Mouse (Mus musculus) yolk sac, embryonic 10.5 days (tissue): ENCODE measurements around the gene Polr2i.
A peak's percentile ranks its signal among the peaks of the same experiment; 100 is the strongest.
"Not testable (repeated sequence)": the region's sequence is repeated elsewhere in the genome, so short reads cannot be mapped to it uniquely, and the experiment has no call there.

Experiments
- DNase-seq: peaks from one replicate; pipeline ENCODE4 v3.0.0-alpha.2; 2017; ENCODE audit warnings: low spot score

Polr2i gene

GRCm38 (mm10) chr7:30231669-30232454 is at the start of gene Polr2i, which contains the start of gene Tbcb:
Gene Polr2i (plus strand): TSS chr7:30231948.
Gene Tbcb (minus strand): TSS chr7:30232272.
- peak; percentile 98 for DNase-seq

- not testable (repeated sequence) for DNase-seq
Measured at GRCm38 (mm10) chr7:30183189-30183588, 48.6 kb upstream of the Polr2i start.

GRCm38 (mm10) chr7:30183879-30184289 is 47.9 kb upstream of the Polr2i start, which contains the start of gene Cox7a1:
Gene Cox7a1 (plus strand): TSS chr7:30184144.
- peak; percentile 92 for DNase-seq

GRCm38 (mm10) chr7:30184641-30185348 is 47.0 kb upstream of the Polr2i start:
- DNase-seq: no peak

- no peak for DNase-seq
Measured at GRCm38 (mm10) chr7:30188344-30189115, 43.2 kb upstream of the Polr2i start.

GRCm38 (mm10) chr7:30189116-30189491 is 42.6 kb upstream of the Polr2i start:
- no peak for DNase-seq

GRCm38 (mm10) chr7:30192088-30192487 is 39.7 kb upstream of the Polr2i start:
- no peak for DNase-seq

- no peak for DNase-seq
Measured at GRCm38 (mm10) chr7:30193013-30193412, 38.7 kb upstream of the Polr2i start.

GRCm38 (mm10) chr7:30193581-30194100 is 38.1 kb upstream of the Polr2i start:
- peak; percentile 89 for DNase-seq

GRCm38 (mm10) chr7:30194101-30194831 is 37.5 kb upstream of the Polr2i start:
- DNase-seq: peak; percentile 31

- peak; percentile 95 for DNase-seq
Measured at GRCm38 (mm10) chr7:30194884-30195283, 36.9 kb upstream of the Polr2i start.

- DNase-seq: no peak
Measured at GRCm38 (mm10) chr7:30195461-30195860, 36.3 kb upstream of the Polr2i start.

GRCm38 (mm10) chr7:30196171-30196570 is 35.6 kb upstream of the Polr2i start:
- DNase-seq: no peak

GRCm38 (mm10) chr7:30197592-30198129 is 34.1 kb upstream of the Polr2i start:
- DNase-seq: no peak

- DNase-seq: peak; percentile 69
Measured at GRCm38 (mm10) chr7:30198481-30198971, 33.2 kb upstream of the Polr2i start, which contains the start of gene Capns1. Gene Capns1 (minus strand): TSS chr7:30198811.

- no peak for DNase-seq
Measured at GRCm38 (mm10) chr7:30199498-30200139, 32.1 kb upstream of the Polr2i start.

- DNase-seq: no peak
Measured at GRCm38 (mm10) chr7:30200200-30200599, 31.5 kb upstream of the Polr2i start.

- not testable (repeated sequence) for DNase-seq
Measured at GRCm38 (mm10) chr7:30200661-30201060, 31.1 kb upstream of the Polr2i start.

- no peak for DNase-seq
Measured at GRCm38 (mm10) chr7:30202895-30203690, 28.7 kb upstream of the Polr2i start.
